Mouse (Mus musculus) midbrain, embryonic 11.5 days (tissue): ENCODE data around the gene Prrc2b. TPM values are rescaled to one million over a fixed set of nuclear protein-coding genes. Genes with fewer than 3 reads are reported as not detected.

ENCODE experiments used
- ATAC-seq: fragments of 200-750 bp; cut with Nextera tagmentation; 2 replicates; pipeline ENCODE4 v1.8.0; 2017; ENCODE audit warnings: moderate TSS enrichment, moderate library complexity; ENCODE audit not compliant: low FRiP score
- DNase-seq: peaks from one replicate; pipeline ENCODE4 v3.0.0; 2015; ENCODE audit warnings: low spot score; ENCODE audit errors: missing footprints
- H3K27ac ChIP-seq: fragments of 300-500 bp; sonication (generic); 2 replicates; pipeline ENCODE4 v1.5.1; 2014; ENCODE audit warnings: low read depth, low read length
- H3K27me3 ChIP-seq: fragments of 300-500 bp; sonication (generic); 2 replicates; pipeline ENCODE4 v1.6.1; 2014; ENCODE audit warnings: mild to moderate bottlenecking, low read length, moderate library complexity, mixed read lengths; ENCODE audit not compliant: control insufficient read depth, insufficient read depth
- H3K36me3 ChIP-seq: fragments of 300-500 bp; sonication (generic); 2 replicates; pipeline ENCODE4 v1.6.1; 2014; ENCODE audit warnings: mild to moderate bottlenecking, low read length, moderate library complexity, mixed read lengths; ENCODE audit not compliant: control insufficient read depth, insufficient read depth
- H3K4me1 ChIP-seq: fragments of 300-500 bp; sonication (generic); 2 replicates; pipeline ENCODE4 v1.6.1; 2014; ENCODE audit warnings: low read length; ENCODE audit not compliant: control insufficient read depth, insufficient read depth
- H3K4me2 ChIP-seq: fragments of 300-500 bp; sonication (generic); 2 replicates; pipeline ENCODE4 v1.6.1; 2014; ENCODE audit warnings: mild to moderate bottlenecking, moderate library complexity
- H3K4me3 ChIP-seq: fragments of 300-500 bp; sonication (generic); 2 replicates; pipeline ENCODE4 v1.5.1; 2014; ENCODE audit warnings: low read depth, low read length
- H3K9ac ChIP-seq: fragments of 300-500 bp; sonication (generic); 2 replicates; pipeline ENCODE4 v1.6.1; 2014; ENCODE audit warnings: low read length
- H3K9me3 ChIP-seq: fragments of 300-500 bp; sonication (generic); 2 replicates; pipeline ENCODE4 v1.6.1; 2016; ENCODE audit warnings: low read length; ENCODE audit not compliant: control insufficient read depth
- WGBS: fragments of 180-500 bp; shearing (Covaris S2); extraction: QIAGEN DNeasy Blood & Tissue Kit; methylation state at CpG from one replicate; pipeline ENCODE4 v1.1.7; 2014; 5-methylcytosine and 5-hydroxymethylcytosine counted together
- polyA plus RNA-seq: library from polyadenylated mRNA; unstranded; fragments of >200 nt; fragmentation: Nextera tagmentation; extraction: Ambion mirVana; gene quantifications from 2 replicates; pipeline ENCODE4 v1.2.1, GENCODE M21; 2014

The Prrc2b gene
- polyA plus RNA-seq, 1 experiment from 2014 or later = 64.1 TPM

- H3K36me3 ChIP-seq = peaks cover 81% of the 10 kb centered on the region
Observed at GRCm38 (mm10) chr2:32218113-32218512, 67.2 kb downstream of the Prrc2b start.

GRCm38 (mm10) chr2:32218541-32219334, 67.9 kb downstream of the Prrc2b start:
- Histone ChIP-seq H3K4me3 (no peak overlapping the region), H3K27me3 (no peaks in the 10 kb centered on the region), H3K4me2 (no peak overlapping the region), H3K9ac (no peak overlapping the region), H3K27ac (no peak overlapping the region), H3K4me1 (no peaks in the 10 kb centered on the region), H3K36me3 (peaks cover 81% of the 10 kb centered on the region), H3K9me3 (no peaks in the 10 kb centered on the region)
- ATAC-seq (no peak), DNase-seq (no peak)
- WGBS = 85% methylated on average over 11 of the region's 11 CpGs

More at GRCm38 (mm10) chr2:32218113-32218512, 67.2 kb downstream of the Prrc2b start:
- H3K4me2 ChIP-seq = no peak overlapping the region
- ATAC-seq (no peak), DNase-seq (no peak)
- H3K4me1 ChIP-seq = no peaks in the 10 kb centered on the region
- WGBS = 91% methylated on average over 5 of the region's 5 CpGs
- no peak overlapping the region for H3K27ac ChIP-seq
- H3K27me3 ChIP-seq = no peaks in the 10 kb centered on the region
- no peaks in the 10 kb centered on the region for H3K9me3 ChIP-seq
- no peak overlapping the region for H3K9ac ChIP-seq
- no peak overlapping the region for H3K4me3 ChIP-seq

- Histone ChIP-seq H3K4me2 (no peak overlapping the region), H3K36me3 (peaks cover 81% of the 10 kb centered on the region), H3K9me3 (no peaks in the 10 kb centered on the region), H3K4me3 (no peak overlapping the region), H3K27ac (no peak overlapping the region), H3K27me3 (no peaks in the 10 kb centered on the region), H3K9ac (no peak overlapping the region), H3K4me1 (no peaks in the 10 kb centered on the region)
- DNase-seq (no peak), ATAC-seq (no peak)
- 93% methylated on average over 14 of the region's 14 CpGs for WGBS
Observed at GRCm38 (mm10) chr2:32219501-32219900, 68.6 kb downstream of the Prrc2b start.

- DNase-seq = no peak
- Histone ChIP-seq H3K4me2 (no peak overlapping the region), H3K27ac (no peak overlapping the region), H3K4me3 (no peak overlapping the region), H3K27me3 (no peaks in the 10 kb centered on the region), H3K4me1 (no peaks in the 10 kb centered on the region), H3K9ac (no peak overlapping the region), H3K36me3 (peaks cover 76% of the 10 kb centered on the region), H3K9me3 (no peaks in the 10 kb centered on the region)
- 84% methylated on average over 6 of the region's 6 CpGs for WGBS
- ATAC-seq = no peak
Observed at GRCm38 (mm10) chr2:32220021-32220420, 69.1 kb downstream of the Prrc2b start.

- H3K4me3 ChIP-seq = no peak overlapping the region
- WGBS = 94% methylated on average over 9 of the region's 10 CpGs
- H3K36me3 ChIP-seq = peaks cover 73% of the 10 kb centered on the region
- H3K9me3 ChIP-seq = no peaks in the 10 kb centered on the region
- H3K4me2 ChIP-seq = no peak overlapping the region
- no peak overlapping the region for H3K27ac ChIP-seq
- ATAC-seq = no peak
- DNase-seq = no peak
- H3K4me1 ChIP-seq = no peaks in the 10 kb centered on the region
- H3K27me3 ChIP-seq = no peaks in the 10 kb centered on the region
- H3K9ac ChIP-seq = no peak overlapping the region
Observed at GRCm38 (mm10) chr2:32220969-32221368, 70.1 kb downstream of the Prrc2b start.

GRCm38 (mm10) chr2:32221577-32221976, 70.7 kb downstream of the Prrc2b start:
- no peaks in the 10 kb centered on the region for H3K4me1 ChIP-seq
- 87% methylated on average over 7 of the region's 7 CpGs for WGBS
- no peak overlapping the region for H3K4me3 ChIP-seq
- no peaks in the 10 kb centered on the region for H3K27me3 ChIP-seq
- ATAC-seq (no peak), DNase-seq (no peak)
- no peak overlapping the region for H3K9ac ChIP-seq
- H3K27ac ChIP-seq = no peak overlapping the region
- H3K4me2 ChIP-seq = no peak overlapping the region
- peaks cover 72% of the 10 kb centered on the region for H3K36me3 ChIP-seq
- no peaks in the 10 kb centered on the region for H3K9me3 ChIP-seq

- H3K9me3 ChIP-seq = no peaks in the 10 kb centered on the region
- H3K4me1 ChIP-seq = no peaks in the 10 kb centered on the region
- H3K4me3 ChIP-seq = no peak overlapping the region
- 90% methylated on average over 10 of the region's 10 CpGs for WGBS
- ATAC-seq (no peak), DNase-seq (no peak)
- no peak overlapping the region for H3K4me2 ChIP-seq
- no peaks in the 10 kb centered on the region for H3K27me3 ChIP-seq
- no peak overlapping the region for H3K27ac ChIP-seq
- H3K9ac ChIP-seq = no peak overlapping the region
- H3K36me3 ChIP-seq = peaks cover 73% of the 10 kb centered on the region
Observed at GRCm38 (mm10) chr2:32222057-32222456, 71.2 kb downstream of the Prrc2b start.

GRCm38 (mm10) chr2:32235433-32235832, 84.6 kb downstream of the Prrc2b start:
- H3K4me3 ChIP-seq = peak overlapping the region; percentile 65
- H3K9me3 ChIP-seq = no peaks in the 10 kb centered on the region
- ATAC-seq (no peak), DNase-seq (peak; percentile 84)
- WGBS = 37% methylated on average over 7 of the region's 7 CpGs
- no peaks in the 10 kb centered on the region for H3K27me3 ChIP-seq
- peak overlapping the region; percentile 92 for H3K4me2 ChIP-seq
- peak overlapping the region; percentile 75 for H3K9ac ChIP-seq
- peaks cover 12% of the 10 kb centered on the region for H3K4me1 ChIP-seq
- H3K36me3 ChIP-seq = peaks cover 16% of the 10 kb centered on the region
- H3K27ac ChIP-seq = no peak overlapping the region

GRCm38 (mm10) chr2:32235886-32236759, 85.2 kb downstream of the Prrc2b start, which contains the start of gene Pomt1:
Gene Pomt1 (plus strand): TSS chr2:32236590.
- under 1% methylated on average over 54 of the region's 54 CpGs for WGBS
- Histone ChIP-seq H3K27me3 (no peaks in the 10 kb centered on the region), H3K4me2 (peak within 1 kb of the TSS; percentile 92), H3K4me3 (peak within 1 kb of the TSS; percentile 65), H3K9ac (peak within 1 kb of the TSS; percentile 75), H3K4me1 (peaks cover 12% of the 10 kb centered on the region), H3K9me3 (no peaks in the 10 kb centered on the region), H3K27ac (peak within 1 kb of the TSS; percentile 75), H3K36me3 (peaks cover 13% of the 10 kb centered on the region)
- peak; percentile 93 for ATAC-seq
- peak; percentile 100 for DNase-seq
